Mouse (Mus musculus) ES-CJ7 (cell line): Measurements from ENCODE around the gene Phlda1.
A peak's percentile ranks its signal among the peaks of the same experiment; 100 is the strongest.
"Not testable (repeated sequence)": the region's sequence is repeated elsewhere in the genome, so short reads cannot be mapped to it uniquely, and the experiment has no call there.

Source experiments
- DNase-seq: peaks from one replicate; pipeline ENCODE4 v3.0.0; 2011; ENCODE audit warnings: low read depth, low spot score

Gene Phlda1

GRCm38 (mm10) chr10:111506101-111506925, at the start of gene Phlda1:
Gene Phlda1 (plus strand): TSS chr10:111506286.
- peak; percentile 56 for DNase-seq

DNA sequence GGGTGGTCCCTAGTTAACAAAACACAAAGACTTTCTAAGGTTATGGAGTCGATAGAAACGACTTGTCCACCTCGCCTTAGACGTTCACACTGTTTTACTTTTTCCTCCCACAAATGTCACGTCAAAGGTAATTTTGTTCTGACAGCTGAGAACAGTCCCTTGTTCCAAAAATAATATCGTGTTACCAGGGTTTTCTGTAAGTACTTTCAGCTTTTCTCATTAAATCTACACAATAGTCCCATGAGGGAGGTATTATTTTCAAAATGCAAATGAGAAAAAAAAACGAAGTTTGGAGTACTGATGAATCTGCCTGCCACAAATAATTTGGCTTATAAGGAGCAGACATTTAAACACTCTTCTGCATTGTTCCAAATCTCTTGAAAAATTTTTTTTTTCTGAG, 48.0 kb upstream of the Phlda1 start:
- no peak for DNase-seq

- no peak for DNase-seq
These were observed 47.0 kb upstream of the Phlda1 start for GRCm38 (mm10) chr10:111459040-111459439.

DNA sequence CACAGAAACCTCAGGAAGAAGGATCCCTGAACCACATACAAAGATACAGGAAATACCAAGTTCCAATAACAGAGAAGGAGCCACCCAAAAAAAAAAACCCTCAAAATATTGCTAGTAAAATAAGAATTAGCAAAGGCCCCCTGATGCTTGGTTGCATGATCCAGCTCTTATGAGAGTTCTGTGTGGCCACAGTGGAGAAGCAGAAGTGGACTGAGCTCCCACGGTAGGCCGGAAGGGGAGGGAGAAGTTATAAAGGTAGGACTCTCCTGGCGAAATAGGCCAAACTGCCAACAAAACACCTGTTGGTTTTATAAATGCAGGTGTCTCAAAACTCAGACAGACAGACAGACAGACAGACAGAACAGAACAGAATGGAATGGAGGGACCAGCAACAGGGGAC, 46.2 kb upstream of the Phlda1 start:
- no peak for DNase-seq

GRCm38 (mm10) chr10:111460381-111460780, 45.7 kb upstream of the Phlda1 start:
- DNase-seq: no peak

DNA sequence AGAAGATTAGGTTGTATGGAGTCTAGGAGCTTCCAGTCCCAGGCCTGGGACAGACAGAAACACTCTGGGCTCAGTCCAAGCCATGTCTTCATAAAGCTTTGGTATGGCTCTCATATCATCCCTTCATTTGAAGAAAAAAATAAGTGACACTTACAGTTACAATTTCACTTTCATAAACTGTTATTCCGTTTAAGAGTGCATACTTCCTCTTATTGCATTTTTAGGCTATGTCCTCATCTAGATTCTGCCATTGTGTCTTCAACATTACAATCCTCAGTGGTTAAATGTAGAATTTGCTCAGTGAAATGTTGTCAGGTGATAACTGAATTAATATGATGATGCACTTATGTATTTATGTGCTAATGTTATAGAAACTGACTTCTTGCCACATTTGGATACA, 41.3 kb upstream of the Phlda1 start:
- no peak for DNase-seq

- DNase-seq: no peak
These were observed 40.7 kb upstream of the Phlda1 start for GRCm38 (mm10) chr10:111465409-111465808.

DNA sequence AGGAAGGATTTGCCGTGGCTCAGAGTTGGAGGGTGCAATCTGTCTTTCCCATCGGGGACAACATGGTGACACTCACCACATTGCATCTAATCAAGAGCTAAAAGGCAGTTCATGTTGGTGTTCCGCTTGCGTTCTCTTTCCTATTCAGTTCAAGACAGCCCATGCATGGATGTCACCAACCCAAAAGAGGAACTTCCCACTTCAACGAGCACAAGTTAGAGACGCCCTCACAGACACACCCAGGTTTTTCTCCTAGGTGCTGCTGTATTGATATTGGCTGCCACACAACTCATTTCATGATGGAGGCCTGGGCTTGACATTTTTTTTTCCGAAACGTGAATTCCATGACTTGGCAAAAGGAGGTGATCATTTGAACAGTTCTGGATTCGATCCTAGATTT, 34.9 kb upstream of the Phlda1 start:
- DNase-seq: no peak

- DNase-seq: peak; percentile 96
These were observed 33.2 kb upstream of the Phlda1 start, which contains the start of gene Nap1l1 for GRCm38 (mm10) chr10:111472686-111473510. Gene Nap1l1 (plus strand): TSS chr10:111473223.

- DNase-seq: peak; percentile 51
These were observed 32.3 kb upstream of the Phlda1 start for GRCm38 (mm10) chr10:111473511-111474371.

- no peak for DNase-seq
These were observed 29.8 kb upstream of the Phlda1 start for GRCm38 (mm10) chr10:111476301-111476700.

DNA sequence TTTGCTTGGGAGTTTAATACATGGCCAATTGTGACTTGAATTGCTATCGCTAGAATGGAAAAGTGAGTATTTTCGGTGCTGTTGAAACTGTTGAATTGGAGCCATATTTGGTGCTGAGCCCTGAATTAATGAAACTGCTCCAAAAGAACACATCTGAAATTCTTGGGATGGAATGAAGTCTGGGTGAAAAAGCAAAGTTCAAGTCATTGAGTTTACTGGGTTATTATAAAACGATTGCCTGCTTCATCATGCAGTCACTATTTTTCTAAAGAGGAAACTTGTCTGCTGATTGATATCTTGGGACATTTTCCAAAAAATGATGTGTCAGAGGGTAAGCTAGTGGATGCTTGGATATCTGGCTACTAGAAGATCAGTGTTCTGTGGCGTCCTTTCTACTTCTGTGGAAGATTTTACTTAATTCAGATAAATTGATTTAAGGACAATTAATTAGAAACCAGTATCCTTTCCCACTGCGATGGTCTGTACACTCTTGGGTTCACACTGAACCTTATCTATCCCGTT, 29.0 kb upstream of the Phlda1 start:
- DNase-seq: no peak

- DNase-seq: peak; percentile 37
These were observed 26.5 kb upstream of the Phlda1 start for GRCm38 (mm10) chr10:111479599-111479998.

GRCm38 (mm10) chr10:111482654-111483053, 23.4 kb upstream of the Phlda1 start:
- no peak for DNase-seq

GRCm38 (mm10) chr10:111484079-111484478, 22.0 kb upstream of the Phlda1 start:
- DNase-seq: no peak

DNA sequence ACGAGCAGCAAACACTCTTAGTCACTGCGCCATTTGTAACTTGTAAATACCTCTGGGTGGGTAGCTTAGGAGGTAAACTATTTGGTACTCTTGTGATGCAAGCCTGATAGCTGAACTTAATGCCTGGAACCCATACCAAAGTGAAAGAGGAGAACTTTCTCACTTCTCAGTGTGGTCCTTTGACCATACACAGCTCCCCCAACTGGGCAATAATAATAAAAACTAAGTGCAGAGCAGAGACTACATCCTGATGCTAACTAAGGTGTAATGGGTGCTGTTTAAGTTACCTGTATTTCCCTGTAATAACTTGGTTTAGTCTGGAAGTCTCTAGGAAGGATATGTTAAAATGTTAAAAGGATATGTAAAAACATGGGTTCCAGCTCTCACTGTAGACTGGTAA, 17.3 kb upstream of the Phlda1 start:
- peak; percentile 42 for DNase-seq

DNA sequence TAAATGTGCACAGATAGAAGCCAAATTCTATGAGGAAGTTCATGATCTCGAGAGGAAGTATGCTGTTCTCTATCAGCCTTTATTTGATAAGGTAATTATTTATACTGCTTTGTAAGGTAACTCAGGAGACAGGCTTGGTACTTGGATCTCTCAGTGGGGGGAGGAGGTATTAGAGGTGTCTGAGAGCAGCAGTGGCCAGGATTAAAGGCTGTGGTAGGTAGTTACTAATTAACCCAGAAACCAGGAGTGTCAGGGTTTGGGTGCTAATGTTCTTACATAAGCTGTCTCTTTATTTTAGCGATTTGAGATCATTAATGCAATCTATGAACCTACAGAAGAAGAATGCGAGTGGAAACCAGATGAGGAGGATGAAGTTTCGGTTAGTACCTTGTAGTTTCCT, 16.0 kb upstream of the Phlda1 start:
- DNase-seq: not testable (repeated sequence)

GRCm38 (mm10) chr10:111495888-111496287, 10.2 kb upstream of the Phlda1 start:
- no peak for DNase-seq

GRCm38 (mm10) chr10:111499892-111500291, 6.2 kb upstream of the Phlda1 start:
- no peak for DNase-seq

DNA sequence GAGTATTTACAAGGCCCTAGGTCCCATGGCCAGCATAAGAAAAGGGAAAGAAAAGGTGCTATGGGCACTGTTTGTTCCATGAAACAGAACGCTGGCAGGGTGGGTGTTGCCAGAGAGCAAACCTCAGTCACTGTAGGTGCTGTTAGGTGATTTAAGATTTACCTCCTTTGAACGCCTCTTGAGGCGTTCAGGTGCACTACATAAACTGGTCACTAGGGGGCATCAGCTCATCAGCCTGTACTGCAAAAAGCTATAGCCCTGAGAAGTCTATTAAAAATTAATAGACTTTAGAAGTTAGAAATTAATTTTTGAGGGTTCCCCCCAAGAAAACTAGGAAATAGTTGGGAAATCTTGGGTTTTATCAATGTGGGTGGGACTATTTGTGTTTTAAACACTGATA, 3.0 kb upstream of the Phlda1 start:
- peak; percentile 84 for DNase-seq

DNA sequence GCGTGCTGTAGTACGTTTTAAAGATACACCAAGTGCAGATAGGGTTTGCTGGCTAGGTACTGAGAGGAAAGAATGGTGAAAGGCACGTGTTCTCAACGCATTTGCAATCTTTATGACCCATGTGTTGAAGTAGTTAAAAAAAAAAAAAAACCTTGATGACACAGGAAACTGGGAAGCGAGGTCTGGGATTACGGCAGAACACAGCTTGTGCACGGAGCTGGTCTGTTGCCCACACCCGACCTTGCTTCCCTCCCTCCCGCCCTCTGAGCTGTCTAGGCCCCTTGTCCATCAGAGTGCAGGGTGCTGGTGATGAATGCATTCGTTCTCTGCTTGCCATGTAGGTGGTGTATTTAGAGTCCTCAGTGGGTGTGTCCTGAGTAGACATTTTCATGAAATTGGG, 2.4 kb upstream of the Phlda1 start:
- DNase-seq: no peak
